Mouse (Mus musculus) spleen, embryonic (tissue): ENCODE data around the gene Tspan13.

Experiments used
- CTCF ChIA-PET: fragments of 350-600 bp; sonication (Branson Sonifier 250); formaldehyde crosslinking; loops from one replicate; lab custom pipeline; 2022; lab: Charles Lee

The Tspan13 gene

DNA sequence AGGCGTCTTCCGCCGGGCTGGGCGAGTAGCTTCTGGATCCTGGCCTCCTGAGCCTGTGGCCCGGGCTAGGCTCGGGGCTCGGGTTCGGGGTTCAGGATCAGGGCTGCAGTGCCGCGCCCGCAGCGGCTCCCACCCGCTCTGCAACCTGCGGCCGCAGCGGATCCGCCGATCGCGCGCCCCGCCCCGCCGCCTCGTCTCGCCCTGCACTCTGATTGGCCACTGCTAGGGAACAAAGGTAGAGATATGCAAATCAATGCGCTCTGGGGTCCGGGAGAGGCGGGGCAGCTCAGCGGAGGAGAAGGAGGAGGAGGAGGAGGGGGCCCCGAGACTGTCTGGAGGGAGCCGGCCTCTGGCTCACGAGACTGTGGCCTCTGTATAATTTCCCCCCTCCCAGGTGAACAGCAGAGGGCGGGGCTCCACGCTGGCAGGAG lies at the start of gene Tspan13:
TSS of gene Tspan13 (minus strand) at position 153 of the 431 bp plus-strand sequence.
- CTCF ChIA-PET: interaction anchor here (0.6 to 1.5 kb wide), 2 partner anchors 13 to 55 kb away, joined by 4 to 6 read pairs; no protein-coding TSS in a partner anchor

DNA sequence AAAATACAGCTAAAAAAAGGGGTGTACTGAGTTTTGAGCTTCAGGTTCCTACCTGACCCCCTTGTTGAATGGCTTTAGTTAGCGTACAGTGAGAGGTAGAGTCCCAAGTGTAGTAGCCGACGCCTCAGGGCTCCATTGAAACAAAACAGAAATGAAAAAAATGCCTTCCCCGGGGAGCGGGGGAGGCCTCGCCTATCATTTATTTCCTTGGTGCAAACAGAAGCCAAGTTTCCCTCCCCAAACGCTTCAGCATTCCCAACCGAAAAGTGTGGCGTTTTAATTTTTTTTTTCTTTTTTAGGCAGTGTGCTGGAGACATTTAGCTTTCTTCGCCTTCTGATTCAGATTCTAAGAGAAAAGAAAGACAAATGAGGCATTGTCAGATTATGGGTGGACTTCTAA lies 49.7 kb upstream of the Tspan13 start:
- CTCF ChIA-PET: interaction anchor here (0.6 kb wide), 1 partner anchor 162 kb away, joined by 6 read pairs; no protein-coding TSS in a partner anchor

DNA sequence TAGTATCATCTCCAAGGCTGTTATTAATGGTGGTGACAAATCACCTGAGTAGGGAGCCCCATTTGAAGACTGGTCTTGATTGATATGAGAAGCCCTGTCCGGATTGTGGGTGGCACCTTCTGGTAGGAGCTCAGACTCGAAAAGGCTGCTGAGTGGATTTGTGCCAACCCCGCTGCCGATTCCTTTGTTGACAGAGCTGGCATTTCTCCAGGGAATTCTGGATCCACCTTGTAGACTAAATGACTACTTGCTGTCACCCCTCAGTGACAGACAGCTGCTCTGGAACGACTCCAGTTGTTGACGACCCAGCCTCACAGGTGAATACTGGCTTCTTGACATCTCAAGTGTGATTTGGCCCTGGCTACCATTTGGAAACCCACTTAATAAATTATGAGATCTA lies 46.9 kb upstream of the Tspan13 start:
- CTCF ChIA-PET: no interaction called here

DNA sequence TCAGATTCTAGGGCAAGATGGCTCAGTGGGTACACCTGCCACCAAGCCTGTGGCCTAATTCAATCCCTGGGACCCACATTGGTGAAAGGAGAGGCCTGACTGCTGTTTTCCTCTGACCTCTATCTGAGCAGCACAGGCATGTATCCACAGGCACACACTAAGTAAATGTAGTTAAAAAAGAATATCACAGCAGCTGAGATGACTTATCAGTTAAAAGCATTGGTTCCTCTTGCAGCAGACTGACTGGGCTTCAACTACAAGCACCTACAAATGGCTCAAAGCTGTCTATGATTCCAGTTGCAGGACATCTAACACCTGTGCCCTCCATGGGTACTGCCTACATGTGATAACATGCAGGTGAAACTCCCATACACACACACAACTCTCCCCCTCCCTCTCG lies 46.5 kb upstream of the Tspan13 start:
- CTCF ChIA-PET: no interaction called here

DNA sequence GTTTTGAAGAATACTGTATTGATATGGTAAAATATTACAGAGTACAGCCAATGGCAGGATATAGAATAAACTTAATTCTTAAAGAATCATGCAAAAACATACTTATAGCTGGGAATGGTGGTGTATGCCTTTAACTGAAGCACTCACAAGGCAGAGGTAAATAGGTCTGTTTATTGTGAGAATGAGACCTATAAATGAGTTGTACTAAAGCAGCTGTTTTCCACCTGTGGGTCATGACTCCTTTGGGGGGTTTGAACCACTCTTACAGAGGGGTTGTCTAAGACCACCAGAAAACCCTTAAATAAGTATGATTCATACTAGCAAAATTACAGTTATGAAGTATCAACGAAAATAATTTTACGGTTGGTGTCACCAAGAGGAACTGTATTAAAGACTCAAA lies 43.1 kb upstream of the Tspan13 start:
- CTCF ChIA-PET: interaction anchor here (0.6 kb wide), 1 partner anchor 55 kb away, joined by 4 read pairs; no protein-coding TSS in a partner anchor

DNA sequence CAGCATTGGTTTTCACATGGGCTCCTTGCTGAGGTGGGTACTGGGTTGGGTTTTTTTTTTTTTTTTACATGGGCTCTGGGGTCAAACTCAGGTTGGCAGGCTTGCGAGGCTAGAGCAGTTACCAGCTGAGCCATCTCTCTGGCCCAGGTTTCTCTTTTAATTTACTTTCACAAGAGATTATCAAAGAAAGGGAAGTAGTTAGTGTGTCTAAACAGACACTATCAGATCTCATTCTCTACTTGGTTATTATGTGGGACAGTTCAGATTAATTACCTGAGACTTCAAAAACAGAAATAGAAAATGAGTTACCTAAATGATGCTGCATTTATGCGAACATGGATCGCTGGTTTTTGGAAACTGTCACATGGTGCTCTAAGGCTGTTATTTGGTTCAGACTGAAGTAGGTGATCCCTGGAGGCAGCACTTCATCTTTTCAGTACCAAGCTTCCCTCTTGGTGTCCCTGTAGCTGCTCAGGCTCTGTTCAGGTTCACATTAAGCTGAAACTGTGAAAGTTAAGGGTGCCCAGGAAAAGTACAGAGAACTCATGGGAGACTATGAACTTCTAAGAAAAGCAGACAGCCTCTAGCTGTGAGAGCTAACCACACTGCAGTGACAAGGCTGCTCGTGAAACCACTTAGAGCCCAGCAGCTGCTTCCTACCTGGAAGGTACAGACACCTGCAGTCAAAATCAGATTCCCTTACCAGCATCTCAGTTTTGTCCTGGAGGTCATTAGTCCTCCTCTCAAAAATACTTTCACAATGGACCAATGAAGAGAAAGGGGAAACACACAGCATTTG lies 36.0 kb upstream of the Tspan13 start:
- CTCF ChIA-PET: no interaction called here

DNA sequence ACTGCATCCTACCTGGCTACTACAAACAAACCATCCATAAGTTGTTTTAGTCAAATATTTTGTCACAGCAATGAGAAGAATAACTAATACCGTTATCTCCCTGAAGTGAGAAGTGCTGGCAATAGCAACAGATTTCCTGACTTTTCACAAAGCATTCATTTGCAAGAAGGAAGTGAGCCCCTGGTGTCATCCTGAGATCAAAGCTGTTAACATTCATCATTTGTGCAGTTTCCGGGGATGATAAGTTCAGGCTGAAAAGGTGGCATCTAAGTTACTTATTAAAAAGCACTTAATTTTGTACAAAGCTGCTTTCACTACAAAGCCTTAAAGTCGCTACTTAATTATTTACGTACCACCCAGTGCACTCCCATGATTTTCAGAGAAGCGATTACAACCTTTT lies 30.6 kb upstream of the Tspan13 start:
- CTCF ChIA-PET: interaction anchor here (0.5 kb wide), 1 partner anchor 75 kb away, joined by 3 read pairs; no protein-coding TSS in a partner anchor

DNA sequence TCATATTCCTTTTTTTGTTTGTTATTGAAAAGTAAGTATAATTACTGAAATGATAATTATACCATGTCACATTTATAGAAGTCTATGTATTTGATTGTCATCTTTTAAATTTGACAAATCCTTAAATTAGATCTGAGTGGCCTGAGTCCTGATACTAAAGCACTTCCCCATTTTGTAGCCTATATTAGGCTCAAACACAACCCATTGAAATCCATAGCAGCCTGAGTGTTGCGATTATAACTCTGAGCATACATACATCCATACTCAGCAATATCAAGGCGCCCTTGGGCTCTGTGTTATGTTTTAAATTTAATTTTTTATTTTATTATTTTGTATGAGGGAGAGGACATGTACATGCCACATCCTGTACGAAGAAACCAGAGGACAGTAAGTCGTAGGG lies 27.9 kb upstream of the Tspan13 start:
- CTCF ChIA-PET: no interaction called here

DNA sequence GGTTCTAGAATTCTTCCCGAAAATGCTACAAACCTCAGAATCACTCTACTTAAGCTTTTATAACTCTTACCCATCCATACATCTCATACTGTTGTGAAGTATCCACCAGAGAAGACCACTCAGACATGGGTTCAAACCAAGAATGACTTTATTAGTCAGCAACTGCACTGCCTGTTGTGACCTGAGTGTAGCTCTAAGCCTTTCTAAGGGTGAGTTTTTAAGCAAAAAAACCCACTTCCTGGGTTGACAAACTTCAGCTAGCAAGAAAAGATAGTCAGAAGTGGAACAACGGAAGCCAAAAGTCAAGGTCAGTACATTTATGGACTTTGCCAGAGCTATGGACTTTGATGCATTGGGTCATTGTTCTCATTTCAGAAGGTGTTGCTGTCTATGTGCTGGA lies 25.2 kb upstream of the Tspan13 start:
- CTCF ChIA-PET: interaction anchor here (0.6 kb wide), 1 partner anchor 17 kb away, joined by 4 read pairs; no protein-coding TSS in a partner anchor

DNA sequence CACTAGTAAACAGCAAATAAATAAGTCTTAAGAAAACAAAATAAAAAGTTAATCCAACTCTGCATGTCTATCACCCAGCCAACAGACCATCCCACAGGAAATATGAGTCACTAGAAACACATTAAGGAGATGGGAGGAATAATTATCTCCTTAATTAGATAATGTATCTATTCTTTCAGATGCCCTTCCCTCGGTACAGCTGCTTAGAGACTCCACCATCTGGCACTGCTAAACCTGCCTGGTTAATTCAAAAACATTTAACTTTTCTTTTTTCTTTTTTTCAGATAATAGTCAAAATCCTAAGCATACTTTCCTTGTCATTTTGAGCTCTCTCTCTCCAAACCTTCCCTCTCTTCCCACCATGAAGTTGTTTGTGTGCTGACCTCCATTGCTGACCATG lies 23.6 kb upstream of the Tspan13 start:
- CTCF ChIA-PET: no interaction called here

DNA sequence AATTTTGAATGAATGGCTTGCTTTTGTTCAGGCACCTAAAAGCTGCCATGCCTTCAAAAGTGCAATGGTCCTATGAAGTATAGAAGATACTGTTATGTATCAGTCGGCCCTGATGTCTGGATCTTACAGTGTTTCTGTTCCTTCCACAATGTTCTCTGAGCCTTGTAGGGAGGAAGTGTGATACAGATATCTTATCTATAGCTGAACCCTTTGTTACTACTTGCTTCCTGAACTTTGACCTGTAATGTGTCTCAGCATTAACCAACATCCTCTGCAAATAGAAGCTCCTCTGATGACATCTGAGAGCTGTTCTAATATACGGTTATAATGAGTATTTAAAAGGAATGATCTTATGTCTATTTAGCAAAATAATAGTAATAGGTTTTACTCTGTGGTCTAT lies 15.4 kb upstream of the Tspan13 start:
- CTCF ChIA-PET: no interaction called here

DNA sequence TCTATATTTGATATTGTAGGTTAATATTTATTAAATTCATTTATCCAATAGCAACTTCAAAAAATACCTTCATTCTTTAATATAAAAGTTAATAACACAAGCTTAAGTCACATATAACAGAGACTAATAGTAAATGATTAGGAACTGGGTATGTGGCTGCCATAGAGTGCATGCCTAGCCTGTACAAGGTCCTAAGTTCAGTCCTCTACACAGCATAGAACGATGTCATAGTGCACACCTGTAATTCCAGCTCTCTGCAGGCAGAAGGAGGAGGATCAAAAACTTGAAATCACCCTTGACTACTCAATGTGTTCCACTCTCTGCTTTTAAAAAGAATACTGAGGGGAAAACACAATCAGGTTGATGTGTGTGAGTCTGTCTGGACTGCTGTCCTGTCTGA lies 8.0 kb upstream of the Tspan13 start:
- CTCF ChIA-PET: interaction anchor here (0.7 kb wide), 1 partner anchor 17 kb away, joined by 4 read pairs; no protein-coding TSS in a partner anchor

DNA sequence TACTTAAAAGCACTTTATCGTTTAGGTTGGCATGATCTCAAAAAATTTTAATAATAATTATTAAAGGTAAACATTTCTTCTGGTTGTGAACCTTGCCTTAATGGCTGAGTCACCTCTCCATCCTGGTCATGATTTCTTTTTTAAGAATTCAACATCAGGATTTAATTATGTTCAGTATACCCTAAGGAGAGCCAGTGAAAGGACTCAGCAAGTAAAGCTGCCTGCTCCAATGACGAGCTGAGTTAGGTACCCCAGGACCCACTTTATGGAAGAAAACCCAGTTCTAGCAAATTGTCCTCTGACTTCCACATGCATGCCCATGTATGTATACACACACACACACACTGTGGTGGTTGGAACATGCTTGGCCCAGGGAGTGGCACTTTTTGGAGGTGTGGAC lies 5.3 kb upstream of the Tspan13 start:
- CTCF ChIA-PET: no interaction called here

DNA sequence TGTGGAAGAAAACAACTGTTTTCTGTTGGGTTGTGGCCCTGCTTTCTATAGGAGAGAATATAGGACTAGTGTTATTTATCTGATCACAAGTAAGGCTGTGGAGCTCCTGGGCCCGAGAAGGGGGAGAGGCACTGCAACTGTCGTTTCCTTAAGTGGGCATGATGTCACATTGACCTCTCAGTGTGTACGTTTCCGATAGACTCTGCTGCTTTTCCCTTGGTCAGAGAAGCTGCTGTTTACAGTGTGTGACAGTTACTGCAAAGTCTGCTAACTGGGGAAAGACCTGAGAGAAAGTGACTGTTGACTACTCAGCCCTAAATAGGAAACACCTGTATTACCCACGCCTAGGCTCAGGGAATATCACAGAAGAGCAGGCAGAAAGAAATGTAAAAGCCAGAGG lies 3.9 kb upstream of the Tspan13 start:
- CTCF ChIA-PET: interaction anchor here (0.5 kb wide), 1 partner anchor 21 kb away, joined by 9 read pairs; no protein-coding TSS in a partner anchor

DNA sequence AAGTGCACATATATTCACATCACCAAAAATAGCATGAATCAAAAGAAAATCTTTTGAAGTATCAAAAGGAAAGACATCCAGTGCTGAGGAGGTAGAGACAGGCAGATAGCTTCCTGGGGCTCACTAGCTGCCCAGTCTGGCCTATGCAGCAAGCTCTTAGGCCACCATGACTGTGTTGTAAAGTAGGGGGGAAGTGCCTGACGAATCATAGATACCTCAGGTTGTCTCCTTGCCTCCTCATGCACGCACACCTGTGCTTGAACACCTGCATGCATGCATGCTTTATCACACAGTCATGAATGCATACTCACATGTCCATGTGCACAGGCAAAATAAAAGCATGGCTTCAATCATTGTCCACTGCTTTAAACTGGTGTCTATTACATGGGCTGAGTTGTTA lies 2.4 kb upstream of the Tspan13 start:
- CTCF ChIA-PET: interaction anchor here (0.7 kb wide), 1 partner anchor 29 kb away, joined by 3 read pairs; no protein-coding TSS in a partner anchor

DNA sequence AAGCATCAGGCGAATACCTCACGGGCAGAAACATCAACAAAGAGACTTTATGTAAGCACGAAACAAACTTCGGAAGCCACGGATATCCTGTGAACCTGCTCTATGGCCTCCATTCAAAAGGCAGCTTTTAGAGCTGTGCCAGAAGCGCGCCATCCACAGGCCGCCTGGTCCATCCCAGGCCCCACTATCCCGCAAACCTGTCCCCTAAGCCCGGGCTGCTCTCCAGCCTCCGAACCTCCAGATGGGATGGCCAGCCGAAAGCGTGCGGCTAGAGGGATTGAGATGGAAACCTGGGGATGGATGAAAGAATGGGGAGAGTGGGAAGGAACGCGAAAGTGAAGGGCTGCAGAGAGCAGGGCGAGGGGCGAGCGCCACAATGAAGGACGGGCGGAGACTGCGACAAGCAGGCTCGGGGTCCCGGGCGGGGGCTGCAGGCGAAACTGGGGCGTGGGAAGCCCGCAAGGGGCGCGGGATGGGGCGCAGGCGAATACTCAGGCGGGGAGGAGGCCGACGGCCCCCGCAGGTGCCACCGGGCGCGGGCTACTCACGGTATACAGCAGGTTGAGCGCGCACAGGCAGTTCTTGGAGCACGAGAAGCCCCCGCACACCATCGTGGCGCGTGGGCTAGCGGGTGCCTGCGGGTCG lies 475 bp downstream of the Tspan13 start:
- CTCF ChIA-PET: interaction anchor here (0.6 to 1.5 kb wide), 4 partner anchors 13 to 56 kb away, joined by 3 to 6 read pairs (median 4); no protein-coding TSS in a partner anchor

DNA sequence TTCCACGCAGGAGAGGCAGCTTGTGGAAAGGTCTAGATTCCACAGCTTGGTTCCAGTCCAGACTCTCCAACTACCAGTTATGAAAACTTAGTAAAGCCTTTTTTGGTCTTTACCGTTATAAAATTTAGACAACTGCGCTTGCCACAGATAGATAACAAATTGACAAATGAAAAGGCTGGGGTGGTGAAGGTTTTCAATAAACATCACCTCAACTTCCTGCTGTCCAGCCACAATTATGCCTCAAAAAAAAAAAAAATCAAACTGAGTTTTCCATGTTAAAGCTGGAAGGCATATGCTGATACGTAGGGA lies 1.1 kb downstream of the Tspan13 start:
- CTCF ChIA-PET: interaction anchor here (0.6 to 1.5 kb wide), 3 partner anchors 12 to 41 kb away, joined by 3 to 4 read pairs (median 3); no protein-coding TSS in a partner anchor

DNA sequence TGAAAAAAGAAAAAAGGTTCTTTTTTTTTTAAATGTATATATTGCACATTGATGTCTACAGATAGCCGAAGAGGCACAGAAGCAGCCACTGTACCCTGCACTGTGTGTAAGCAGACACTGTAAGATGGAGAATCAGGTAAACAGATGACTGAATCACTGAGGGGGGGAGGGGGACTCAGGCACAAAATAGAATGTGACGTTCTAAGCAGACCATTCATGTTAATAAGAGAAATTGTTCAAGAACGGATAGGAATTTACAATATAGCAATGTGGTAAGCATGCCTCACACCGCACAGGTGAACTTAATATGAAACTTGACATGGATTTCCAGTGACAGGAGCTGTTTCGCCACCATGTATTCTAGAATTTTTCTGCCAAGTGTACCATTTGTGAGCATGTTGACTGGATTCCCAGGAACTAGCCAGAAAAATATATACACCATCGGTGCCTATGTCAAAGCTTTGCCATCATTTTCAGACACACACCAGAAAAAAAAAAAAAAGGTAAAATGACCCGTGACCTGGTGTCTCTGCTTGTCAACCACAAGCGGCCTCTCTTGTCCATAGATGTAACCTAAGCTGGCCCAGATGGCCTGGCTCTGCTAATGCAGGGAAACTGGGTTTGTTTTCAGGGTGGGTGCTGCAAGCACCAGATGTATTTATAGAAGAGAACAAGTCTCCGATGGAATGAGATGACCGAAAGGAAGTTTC lies 1.6 kb downstream of the Tspan13 start:
- CTCF ChIA-PET: interaction anchor here (0.7 to 1.5 kb wide), 4 partner anchors 12 to 58 kb away, joined by 3 to 5 read pairs (median 4); no protein-coding TSS in a partner anchor

DNA sequence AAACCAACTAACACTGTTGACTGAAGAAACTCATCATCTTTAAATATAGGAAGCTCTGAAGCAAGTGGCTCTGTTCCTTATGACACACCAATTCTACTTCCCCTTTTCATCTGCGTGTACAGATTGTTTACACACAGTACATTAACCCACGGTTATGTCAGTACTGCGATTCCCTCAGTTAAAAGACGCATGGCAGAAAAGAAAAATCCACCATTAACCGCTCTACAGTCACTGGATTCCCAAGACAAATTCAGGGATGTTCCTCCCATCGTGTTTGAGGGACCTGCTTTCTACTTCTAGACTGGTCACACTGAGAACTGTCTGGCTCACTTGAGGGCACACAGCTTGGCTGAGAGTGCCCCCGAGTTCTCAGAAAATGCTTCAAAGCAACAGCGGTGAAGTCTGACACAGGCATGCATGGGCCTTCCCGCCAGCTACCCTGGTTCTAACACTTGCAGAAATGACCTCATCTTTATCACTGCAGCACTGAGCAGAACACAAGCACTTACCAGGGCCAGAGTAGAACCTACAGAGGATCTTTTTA lies 2.7 kb downstream of the Tspan13 start:
- CTCF ChIA-PET: interaction anchor here (0.7 kb wide), 2 partner anchors 15 to 59 kb away, joined by 5 read pairs; no protein-coding TSS in a partner anchor

DNA sequence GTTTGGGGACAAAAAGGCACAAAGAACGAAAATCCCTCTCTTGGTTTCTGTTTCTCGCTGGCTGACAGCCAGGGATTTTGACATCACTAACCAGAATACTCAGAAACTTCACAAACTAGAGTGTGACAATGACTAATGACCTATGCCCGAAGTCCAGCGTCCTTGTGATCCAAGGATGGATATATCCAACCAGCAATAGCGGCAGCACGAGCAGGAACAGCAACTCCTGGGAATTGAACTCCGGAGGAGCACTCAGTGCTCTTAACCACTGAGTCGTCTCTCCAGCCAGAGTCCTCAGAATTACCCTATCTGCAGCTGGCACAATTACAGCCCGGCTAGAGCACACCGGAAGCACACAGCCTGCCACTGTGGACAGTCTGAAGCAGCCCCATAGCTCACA lies 5.5 kb downstream of the Tspan13 start:
- CTCF ChIA-PET: no interaction called here

DNA sequence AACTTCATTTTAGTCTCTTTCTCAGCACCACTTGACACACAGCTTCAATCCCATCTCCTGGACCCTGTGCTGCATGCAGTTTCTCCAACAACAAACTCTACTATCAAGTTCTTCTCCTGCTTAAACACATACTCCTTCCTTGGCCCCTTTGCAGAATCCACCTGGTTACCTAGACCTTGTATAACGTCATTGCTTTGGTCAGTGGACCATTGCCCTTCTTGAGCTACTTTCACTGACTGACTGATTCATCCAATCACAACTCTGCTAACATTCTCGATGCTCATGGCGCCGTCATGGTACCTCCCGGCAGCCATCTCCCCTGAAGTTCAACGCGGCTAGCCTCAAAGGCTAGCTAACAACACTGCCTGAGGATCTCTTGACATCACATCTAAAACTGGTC lies 6.2 kb downstream of the Tspan13 start:
- CTCF ChIA-PET: interaction anchor here (0.7 kb wide), 1 partner anchor 29 kb away, joined by 3 read pairs; no protein-coding TSS in a partner anchor
